Mouse (Mus musculus): ENCODE measurements around the gene Tns3. TPM values are rescaled to one million over a fixed set of nuclear protein-coding genes. Genes with fewer than 3 reads are reported as not detected.

Gene Tns3
- polyA plus RNA-seq, 1 experiment from 2014 or later: 45.3 TPM

DNA sequence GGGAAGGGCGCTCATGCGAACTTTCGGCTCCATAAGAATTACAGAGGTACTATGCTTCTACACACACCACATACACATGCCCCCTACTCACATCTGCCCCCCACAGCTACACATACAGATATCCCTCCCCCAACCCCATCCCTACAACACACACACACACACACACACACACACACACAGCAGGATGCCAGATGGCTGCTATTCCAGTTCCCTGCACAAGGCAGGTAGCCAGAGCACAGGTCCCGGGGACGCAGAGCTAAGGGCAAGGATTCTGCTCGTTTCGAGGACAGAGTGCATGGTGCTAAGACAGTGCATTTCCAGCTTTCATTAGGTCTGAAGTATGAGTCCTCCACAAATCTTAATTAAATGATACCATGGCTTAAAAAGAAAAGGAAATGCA is 168.5 kb downstream of the Tns3 start:
- WGBS: 74% methylated on average over 7 of the region's 7 CpGs
- H3K27ac ChIP-seq: peak overlapping the region; percentile 28; the same call in 1 of the 2 replicates
- no peak overlapping the region for H3K4me3 ChIP-seq
- H3K27me3 ChIP-seq: no peaks in the 10 kb centered on the region
- H3K36me3 ChIP-seq: peaks cover 90% of the 10 kb centered on the region
- ATAC-seq (ENCODE audit: low FRiP score, low read depth): no peak
- H3K9me3 ChIP-seq: no peaks in the 10 kb centered on the region
- peaks cover 39% of the 10 kb centered on the region for H3K4me1 ChIP-seq
- H3K4me2 ChIP-seq (replicated peaks): no peak overlapping the region
- no peak overlapping the region for H3K9ac ChIP-seq

GRCm38 (mm10) chr11:8495036-8495435 is 169.3 kb downstream of the Tns3 start:
- 83% methylated on average over 8 of the region's 8 CpGs for WGBS
- ATAC-seq (ENCODE audit: low FRiP score, low read depth): no peak
- Histone ChIP-seq H3K9me3 (no peaks in the 10 kb centered on the region), H3K27ac (no peak overlapping the region), H3K4me1 (peaks cover 43% of the 10 kb centered on the region), H3K9ac (no peak overlapping the region), H3K4me2 (replicated peaks) (no peak overlapping the region), H3K4me3 (no peak overlapping the region), H3K36me3 (peaks cover 90% of the 10 kb centered on the region), H3K27me3 (no peaks in the 10 kb centered on the region)

GRCm38 (mm10) chr11:8493931-8494490 is 170.3 kb downstream of the Tns3 start:
- Histone ChIP-seq H3K27me3 (no peaks in the 10 kb centered on the region), H3K27ac (no peak overlapping the region), H3K9me3 (no peaks in the 10 kb centered on the region), H3K4me2 (replicated peaks) (no peak overlapping the region), H3K4me3 (no peak overlapping the region), H3K9ac (no peak overlapping the region), H3K4me1 (peaks cover 43% of the 10 kb centered on the region), H3K36me3 (peaks cover 88% of the 10 kb centered on the region)
- WGBS: 66% methylated on average over 8 of the region's 8 CpGs
- no peak for ATAC-seq (ENCODE audit: low FRiP score, low read depth)

DNA sequence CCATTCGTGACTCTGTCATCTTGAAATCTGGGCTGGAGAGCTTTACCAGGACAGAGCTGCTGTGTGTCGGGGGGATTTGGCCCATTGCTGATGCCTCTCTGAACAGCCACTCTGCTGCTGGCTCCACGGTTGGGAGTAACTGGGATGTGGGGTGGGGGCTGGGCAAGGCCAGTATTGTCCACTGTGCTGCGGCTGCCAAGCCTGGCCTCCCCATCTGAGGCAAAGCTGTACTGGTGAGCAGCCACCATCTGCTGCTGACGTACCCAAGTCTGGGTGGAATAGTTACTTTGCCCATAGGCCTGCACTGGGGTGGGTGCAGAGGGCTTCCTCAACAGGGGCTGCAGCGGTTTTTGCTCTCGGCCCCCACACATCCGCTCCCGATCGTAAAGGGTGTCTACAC is 172.0 kb downstream of the Tns3 start:
- peaks cover 42% of the 10 kb centered on the region for H3K4me1 ChIP-seq
- H3K27ac ChIP-seq: no peak overlapping the region
- H3K4me2 ChIP-seq (replicated peaks): no peak overlapping the region
- ATAC-seq (ENCODE audit: low FRiP score, low read depth): no peak
- H3K4me3 ChIP-seq: no peak overlapping the region
- no peaks in the 10 kb centered on the region for H3K9me3 ChIP-seq
- no peaks in the 10 kb centered on the region for H3K27me3 ChIP-seq
- H3K36me3 ChIP-seq: peaks cover 83% of the 10 kb centered on the region
- 93% methylated on average over 10 of the region's 10 CpGs for WGBS
- H3K9ac ChIP-seq: no peak overlapping the region

DNA sequence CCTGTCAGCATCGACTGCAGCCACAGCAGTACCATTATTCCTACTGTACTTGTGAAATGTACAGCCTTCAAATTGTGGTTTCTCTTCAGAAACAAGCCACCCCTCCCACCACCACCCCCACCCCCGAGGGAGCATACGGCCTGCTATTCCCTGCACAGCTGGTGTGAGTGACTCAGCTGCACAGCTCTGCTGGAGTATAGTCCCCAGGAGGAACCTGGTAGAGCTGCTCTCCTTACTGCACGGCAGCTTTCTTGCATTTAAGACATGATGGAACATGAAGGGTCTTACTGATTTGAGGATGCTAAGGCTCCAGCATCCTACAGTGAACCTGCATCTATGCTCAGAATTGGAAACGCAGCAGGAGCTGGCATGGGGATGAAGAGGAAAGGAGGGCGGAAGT is 176.1 kb downstream of the Tns3 start:
- Histone ChIP-seq H3K9ac (no peak overlapping the region), H3K36me3 (peaks cover 91% of the 10 kb centered on the region), H3K27me3 (no peaks in the 10 kb centered on the region), H3K4me1 (peaks cover 34% of the 10 kb centered on the region), H3K4me3 (no peak overlapping the region), H3K9me3 (no peaks in the 10 kb centered on the region), H3K4me2 (replicated peaks) (no peak overlapping the region), H3K27ac (no peak overlapping the region)
- 74% methylated on average over 6 of the region's 6 CpGs for WGBS
- ATAC-seq (ENCODE audit: low FRiP score, low read depth): no peak

DNA sequence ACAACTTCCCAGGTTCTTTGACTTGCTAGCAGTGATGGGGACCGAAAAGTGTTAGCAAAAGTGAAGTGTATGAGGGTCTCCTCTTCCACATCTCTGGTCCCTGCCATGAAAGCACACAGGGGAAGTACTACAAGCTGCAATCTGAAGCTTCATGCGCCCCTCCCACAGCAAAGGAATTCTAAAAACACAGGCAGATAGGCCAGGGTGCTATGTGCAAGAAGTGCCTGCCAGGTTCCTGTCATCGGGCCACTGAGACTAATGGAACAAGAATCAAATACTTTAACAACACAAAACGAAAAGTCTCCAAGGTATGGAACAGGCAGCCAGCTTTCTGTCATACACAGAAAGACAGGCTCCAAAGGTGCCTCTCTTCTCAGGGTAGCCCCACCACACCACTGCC is 177.8 kb downstream of the Tns3 start:
- Histone ChIP-seq H3K27me3 (no peaks in the 10 kb centered on the region), H3K27ac (no peak overlapping the region), H3K9ac (no peak overlapping the region), H3K36me3 (peaks cover 80% of the 10 kb centered on the region), H3K4me2 (replicated peaks) (no peak overlapping the region), H3K9me3 (no peaks in the 10 kb centered on the region), H3K4me1 (peaks cover 49% of the 10 kb centered on the region), H3K4me3 (no peak overlapping the region)
- WGBS: 88% methylated on average over 4 of the region's 4 CpGs
- ATAC-seq (ENCODE audit: low FRiP score, low read depth): no peak

DNA sequence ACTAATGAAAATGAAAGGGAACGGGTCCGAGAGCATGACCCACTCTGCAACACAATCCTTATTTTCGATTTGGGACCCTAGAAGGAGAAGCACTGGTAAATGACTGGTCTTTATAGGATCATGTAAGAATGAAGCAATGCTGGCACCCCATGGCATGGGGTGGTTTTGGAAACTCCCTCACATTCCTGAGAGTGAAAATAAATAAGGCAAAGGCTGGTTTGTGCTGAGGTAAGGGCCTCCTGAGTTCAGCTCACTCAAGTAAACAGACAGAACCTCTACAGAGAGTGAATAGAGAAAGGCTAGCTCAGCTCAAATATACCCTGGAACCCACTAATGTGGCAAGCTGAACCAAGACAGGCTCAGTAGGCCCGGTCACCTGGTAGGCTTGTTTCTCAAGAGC is 179.8 kb downstream of the Tns3 start:
- no peak overlapping the region for H3K4me3 ChIP-seq
- H3K27me3 ChIP-seq: no peaks in the 10 kb centered on the region
- H3K9me3 ChIP-seq: no peaks in the 10 kb centered on the region
- H3K36me3 ChIP-seq: peaks cover 70% of the 10 kb centered on the region
- ATAC-seq (ENCODE audit: low FRiP score, low read depth): no peak
- no peak overlapping the region for H3K27ac ChIP-seq
- H3K9ac ChIP-seq: no peak overlapping the region
- 84% methylated on average over 4 of the region's 4 CpGs for WGBS
- peaks cover 38% of the 10 kb centered on the region for H3K4me1 ChIP-seq
- no peak overlapping the region for H3K4me2 ChIP-seq (replicated peaks)

GRCm38 (mm10) chr11:8482721-8483120 is 181.6 kb downstream of the Tns3 start:
- H3K4me2 ChIP-seq (replicated peaks): no peak overlapping the region
- peak overlapping the region; percentile 10; the same call in 1 of the 2 replicates for H3K27ac ChIP-seq
- 59% methylated on average over 3 of the region's 3 CpGs for WGBS
- H3K4me3 ChIP-seq: no peak overlapping the region
- H3K9ac ChIP-seq: 0 out of 2 replicates have a peak overlapping the region, but pooled peaks have one; percentile 19
- H3K27me3 ChIP-seq: no peaks in the 10 kb centered on the region
- H3K9me3 ChIP-seq: no peaks in the 10 kb centered on the region
- ATAC-seq (ENCODE audit: low FRiP score, low read depth): no peak
- H3K36me3 ChIP-seq: peaks cover 74% of the 10 kb centered on the region
- H3K4me1 ChIP-seq: peaks cover 33% of the 10 kb centered on the region

DNA sequence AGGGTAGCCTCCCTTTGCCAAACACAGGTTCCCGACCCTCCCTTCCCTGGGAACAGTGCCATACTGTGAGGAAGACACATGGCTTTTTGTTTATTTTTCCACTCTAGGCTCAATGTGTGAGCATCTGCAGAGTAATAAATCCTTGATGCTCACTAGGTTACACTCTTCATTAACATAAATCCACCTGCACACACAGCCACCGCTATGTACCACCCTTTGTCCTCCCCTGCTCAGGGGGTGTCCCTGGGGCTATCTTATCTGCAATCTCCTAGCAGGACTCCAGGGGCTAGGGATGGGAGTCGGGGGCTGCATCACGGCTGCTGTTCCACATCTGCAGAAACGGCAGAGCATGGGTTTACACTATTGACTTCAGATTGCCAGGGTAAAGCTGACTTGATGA is 182.4 kb downstream of the Tns3 start:
- ATAC-seq (ENCODE audit: low FRiP score, low read depth): no peak
- Histone ChIP-seq H3K9ac (no peak overlapping the region), H3K36me3 (peaks cover 77% of the 10 kb centered on the region), H3K27me3 (no peaks in the 10 kb centered on the region), H3K9me3 (no peaks in the 10 kb centered on the region), H3K4me3 (no peak overlapping the region), H3K4me1 (peaks cover 33% of the 10 kb centered on the region), H3K27ac (no peak overlapping the region), H3K4me2 (replicated peaks) (no peak overlapping the region)
- WGBS: 63% methylated on average over 5 of the region's 5 CpGs

- H3K4me1 ChIP-seq: peaks cover 33% of the 10 kb centered on the region
- no peak for ATAC-seq (ENCODE audit: low FRiP score, low read depth)
- H3K36me3 ChIP-seq: peaks cover 77% of the 10 kb centered on the region
- no peak overlapping the region for H3K4me2 ChIP-seq (replicated peaks)
- no peaks in the 10 kb centered on the region for H3K9me3 ChIP-seq
- no peak overlapping the region for H3K4me3 ChIP-seq
- no peak overlapping the region for H3K9ac ChIP-seq
- H3K27me3 ChIP-seq: no peaks in the 10 kb centered on the region
- 81% methylated on average over 6 of the region's 6 CpGs for WGBS
- no peak overlapping the region for H3K27ac ChIP-seq
Observed at GRCm38 (mm10) chr11:8481529-8481928, 182.8 kb downstream of the Tns3 start.

DNA sequence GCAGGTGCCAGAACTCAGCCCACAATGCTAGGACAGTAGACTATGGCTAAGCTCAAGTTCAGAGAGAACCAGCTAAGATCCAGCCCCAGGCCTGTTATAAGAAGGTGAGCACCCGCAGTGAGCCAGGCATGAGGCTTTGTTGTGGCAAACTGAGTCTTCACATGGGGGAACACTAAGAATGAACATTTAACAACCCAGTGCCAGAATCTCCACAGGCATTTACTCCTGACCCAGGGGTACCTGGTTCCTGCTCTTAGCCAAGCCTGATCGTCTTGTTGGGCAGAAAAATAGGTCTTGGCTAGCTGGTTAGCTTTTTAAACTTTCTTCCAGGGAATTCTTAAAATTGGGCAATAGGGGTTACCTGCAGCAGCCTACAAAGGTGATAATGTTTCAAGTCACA is 184.5 kb downstream of the Tns3 start:
- Histone ChIP-seq H3K9me3 (no peaks in the 10 kb centered on the region), H3K27me3 (no peaks in the 10 kb centered on the region), H3K9ac (no peak overlapping the region), H3K27ac (no peak overlapping the region), H3K4me3 (no peak overlapping the region), H3K36me3 (peaks cover 65% of the 10 kb centered on the region), H3K4me2 (replicated peaks) (no peak overlapping the region), H3K4me1 (peaks cover 28% of the 10 kb centered on the region)
- no peak for ATAC-seq (ENCODE audit: low FRiP score, low read depth)
- WGBS: 75% methylated on average over 2 of the region's 2 CpGs

DNA sequence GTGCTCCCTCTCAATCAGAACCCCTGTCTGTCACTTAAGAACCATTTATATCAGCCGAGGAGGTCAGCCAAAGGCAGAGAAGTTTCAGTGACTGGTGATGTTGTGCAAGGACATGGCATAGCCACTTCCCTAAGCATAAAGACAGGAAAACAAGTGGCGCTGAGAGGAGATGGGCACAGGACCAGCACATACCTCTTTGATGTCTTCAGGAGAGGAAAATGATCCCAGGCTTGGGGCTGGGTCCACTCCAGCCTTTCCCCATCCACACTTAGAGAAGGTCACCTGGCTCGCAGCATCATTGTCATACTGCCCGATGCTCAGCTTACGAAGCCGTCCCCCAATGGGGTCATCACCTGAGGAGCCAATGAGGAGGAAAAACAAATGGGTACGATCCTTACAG is 185.0 kb downstream of the Tns3 start:
- no peak for ATAC-seq (ENCODE audit: low FRiP score, low read depth)
- WGBS: 94% methylated on average over 7 of the region's 7 CpGs
- H3K27ac ChIP-seq: no peak overlapping the region
- peaks cover 62% of the 10 kb centered on the region for H3K36me3 ChIP-seq
- H3K9me3 ChIP-seq: no peaks in the 10 kb centered on the region
- peaks cover 25% of the 10 kb centered on the region for H3K4me1 ChIP-seq
- H3K4me3 ChIP-seq: no peak overlapping the region
- H3K9ac ChIP-seq: no peak overlapping the region
- H3K4me2 ChIP-seq (replicated peaks): no peak overlapping the region
- no peaks in the 10 kb centered on the region for H3K27me3 ChIP-seq

DNA sequence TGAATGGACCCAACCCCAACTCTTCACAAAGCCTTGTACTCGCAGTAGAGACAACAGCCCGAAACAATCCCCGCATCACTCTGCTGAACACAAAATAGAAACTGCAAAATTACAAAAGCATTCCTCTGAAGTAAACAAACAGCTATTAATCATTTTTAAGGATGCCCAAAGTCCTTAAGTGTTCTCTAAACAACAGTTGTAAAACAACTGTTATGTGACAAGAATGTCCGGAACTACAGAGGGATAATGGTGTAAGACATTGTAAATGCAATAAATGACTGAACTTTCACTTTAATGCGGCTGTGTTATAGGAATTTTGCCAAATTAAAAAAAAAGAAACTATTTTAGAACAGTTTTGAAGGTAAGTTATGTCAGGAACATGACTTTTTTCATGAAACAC is 190.7 kb downstream of the Tns3 start:
- no peak for ATAC-seq (ENCODE audit: low FRiP score, low read depth)
- no peaks in the 10 kb centered on the region for H3K27me3 ChIP-seq
- peaks cover 23% of the 10 kb centered on the region for H3K4me1 ChIP-seq
- H3K9ac ChIP-seq: no peak overlapping the region
- H3K4me3 ChIP-seq: no peak overlapping the region
- H3K9me3 ChIP-seq: no peaks in the 10 kb centered on the region
- 84% methylated on average over 5 of the region's 5 CpGs for WGBS
- H3K27ac ChIP-seq: no peak overlapping the region
- peaks cover 62% of the 10 kb centered on the region for H3K36me3 ChIP-seq
- H3K4me2 ChIP-seq (replicated peaks): no peak overlapping the region
